Mouse (Mus musculus): ENCODE measurements around the gene Clcn1. TPM values are rescaled to one million over a fixed set of nuclear protein-coding genes. Genes with fewer than 3 reads are reported as not detected.

Clcn1 gene
- polyA plus RNA-seq, 1 experiment from 2014 or later = 1.5 TPM

- H3K9me3 ChIP-seq = no peaks in the 10 kb centered on the region
- no peaks in the 10 kb centered on the region for H3K27me3 ChIP-seq (replicated peaks)
- no peak overlapping the region for H3K9ac ChIP-seq
- WGBS = 93% methylated on average over 4 of the region's 4 CpGs
- H3K27ac ChIP-seq = no peak overlapping the region
- H3K4me3 ChIP-seq = no peak overlapping the region
- ATAC-seq (ENCODE audit: low FRiP score, low read depth) = no peak
- no peak overlapping the region for H3K4me2 ChIP-seq (replicated peaks)
- H3K4me1 ChIP-seq = peaks cover 2% of the 10 kb centered on the region; the same call in 1 of the 2 replicates
- peaks cover 44% of the 10 kb centered on the region for H3K36me3 ChIP-seq
Observed at GRCm38 (mm10) chr6:42318293-42318692, 31.8 kb downstream of the Clcn1 start.

DNA sequence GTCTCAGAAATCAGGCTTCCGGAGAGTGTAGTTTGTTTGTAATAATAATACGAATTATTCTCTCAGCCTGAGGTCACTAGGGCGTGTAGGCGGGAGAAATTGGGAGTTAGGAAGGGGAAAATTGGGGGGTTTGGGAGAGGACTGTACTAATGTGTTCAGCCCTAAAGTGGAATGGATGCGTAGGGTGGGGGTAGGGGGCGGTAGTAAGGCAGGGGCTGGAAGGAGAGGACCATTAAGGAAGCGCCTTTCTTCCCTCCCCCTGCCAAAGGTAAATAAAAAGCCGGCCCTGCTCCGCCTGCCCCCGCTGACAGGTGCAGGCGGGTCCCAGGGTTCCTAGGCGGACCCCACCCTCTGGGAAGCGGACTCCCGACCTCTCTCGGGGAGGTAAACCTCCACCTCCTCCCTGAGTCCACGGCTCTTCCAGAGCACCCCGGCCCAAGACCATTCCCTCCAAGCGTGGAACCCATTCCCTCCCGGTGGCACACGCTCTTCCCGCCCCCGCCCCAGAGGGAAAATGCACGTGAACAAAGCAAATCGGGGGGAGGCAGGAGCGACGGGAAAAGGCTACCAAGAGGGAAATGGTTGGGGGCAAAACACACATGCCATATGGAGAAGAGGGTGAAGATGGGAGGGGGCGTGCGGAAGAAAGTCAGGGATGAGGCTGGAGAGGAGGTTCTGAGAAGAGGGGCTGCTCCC, 37.0 kb downstream of the Clcn1 start:
- Histone ChIP-seq H3K4me1 (peaks cover 6% of the 10 kb centered on the region; the same call in 1 of the 2 replicates), H3K9me3 (no peaks in the 10 kb centered on the region), H3K9ac (peak overlapping the region; percentile 85), H3K27ac (peak overlapping the region; percentile 87; the same call in 1 of the 2 replicates), H3K4me3 (peak overlapping the region; percentile 76), H3K4me2 (replicated peaks) (peak overlapping the region; percentile 87), H3K27me3 (replicated peaks) (no peaks in the 10 kb centered on the region), H3K36me3 (peaks cover 15% of the 10 kb centered on the region; the same call in 1 of the 2 replicates)
- WGBS = under 1% methylated on average over 28 of the region's 28 CpGs
- peak; percentile 51 for ATAC-seq (ENCODE audit: low FRiP score, low read depth)

DNA sequence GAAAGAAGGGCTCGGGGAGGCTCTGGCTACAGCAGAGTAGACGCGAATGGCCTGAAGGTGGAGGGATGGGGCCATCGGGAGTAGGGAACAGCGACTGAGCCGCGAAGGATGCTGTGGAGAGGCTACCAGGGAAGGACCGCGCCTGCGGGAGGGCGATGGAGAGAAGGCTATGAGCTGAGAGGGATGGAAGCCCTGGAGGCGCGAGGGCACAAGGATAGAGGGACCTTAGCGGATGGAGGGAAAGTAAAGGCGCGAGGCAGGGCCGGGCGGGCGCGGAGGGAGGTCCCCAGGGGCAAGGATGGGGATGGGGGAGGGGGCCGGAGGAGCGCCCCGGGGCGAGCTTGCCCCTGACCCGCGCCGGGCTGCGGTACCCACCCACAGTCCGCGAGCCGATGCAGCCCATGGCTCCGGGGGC, 37.6 kb downstream of the Clcn1 start:
- peak overlapping the region; percentile 85 for H3K9ac ChIP-seq
- H3K4me2 ChIP-seq (replicated peaks) = peak overlapping the region; percentile 87
- peak overlapping the region; percentile 87 for H3K27ac ChIP-seq
- peaks cover 11% of the 10 kb centered on the region; the same call in 1 of the 2 replicates for H3K36me3 ChIP-seq
- 0% methylated on average over 23 of the region's 32 CpGs for WGBS
- H3K4me1 ChIP-seq = peaks cover 6% of the 10 kb centered on the region; the same call in 1 of the 2 replicates
- H3K4me3 ChIP-seq = peak overlapping the region; percentile 76
- H3K27me3 ChIP-seq (replicated peaks) = no peaks in the 10 kb centered on the region
- ATAC-seq (ENCODE audit: low FRiP score, low read depth) = peak; percentile 76
- no peaks in the 10 kb centered on the region for H3K9me3 ChIP-seq

- peak; percentile 93 for ATAC-seq (ENCODE audit: low FRiP score, low read depth)
- under 1% methylated on average over 44 of the region's 68 CpGs for WGBS
- H3K36me3 ChIP-seq = peaks cover 11% of the 10 kb centered on the region; the same call in 1 of the 2 replicates
Observed at GRCm38 (mm10) chr6:42324482-42325267, 38.2 kb downstream of the Clcn1 start, which contains the start of gene Fam131b. Fam131b (minus strand) TSS chr6:42324643.

DNA sequence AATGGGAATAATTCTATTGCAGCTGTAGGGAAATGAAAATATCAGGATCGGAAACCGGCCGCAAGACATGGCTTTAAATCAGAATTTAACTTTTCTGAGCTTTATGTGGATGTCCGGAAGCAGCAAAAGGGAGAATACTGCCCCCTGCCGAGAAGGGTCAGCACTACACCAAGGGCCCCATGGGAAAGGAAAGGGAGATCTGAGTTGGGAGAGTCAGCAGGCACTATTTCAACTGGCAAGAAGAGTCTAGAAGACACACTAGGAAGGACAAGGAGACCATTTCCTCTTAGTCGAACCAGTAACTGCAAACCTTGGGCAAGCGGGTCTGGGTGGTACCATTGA, 38.8 kb downstream of the Clcn1 start:
- Histone ChIP-seq H3K36me3 (peaks cover 11% of the 10 kb centered on the region; the same call in 1 of the 2 replicates), H3K4me3 (peak overlapping the region; percentile 76), H3K4me1 (peaks cover 6% of the 10 kb centered on the region; the same call in 1 of the 2 replicates), H3K27ac (no peak overlapping the region), H3K4me2 (replicated peaks) (peak overlapping the region; percentile 87), H3K27me3 (replicated peaks) (no peaks in the 10 kb centered on the region), H3K9me3 (no peaks in the 10 kb centered on the region), H3K9ac (peak overlapping the region; percentile 85; the same call in 1 of the 2 replicates)
- peak; percentile 11; the same call in 1 of the 2 replicates for ATAC-seq (ENCODE audit: low FRiP score, low read depth)
- WGBS = 3% methylated on average over 7 of the region's 7 CpGs

More at GRCm38 (mm10) chr6:42324482-42325267, 38.2 kb downstream of the Clcn1 start, which contains the start of gene Fam131b:
- Histone ChIP-seq H3K27me3 (replicated peaks) (no peaks in the 10 kb centered on the region), H3K4me1 (peaks cover 6% of the 10 kb centered on the region; the same call in 1 of the 2 replicates), H3K27ac (peak within 1 kb of the TSS; percentile 87), H3K4me2 (replicated peaks) (peak within 1 kb of the TSS; percentile 87), H3K9me3 (no peaks in the 10 kb centered on the region), H3K4me3 (peak within 1 kb of the TSS; percentile 76), H3K9ac (peak within 1 kb of the TSS; percentile 85)

DNA sequence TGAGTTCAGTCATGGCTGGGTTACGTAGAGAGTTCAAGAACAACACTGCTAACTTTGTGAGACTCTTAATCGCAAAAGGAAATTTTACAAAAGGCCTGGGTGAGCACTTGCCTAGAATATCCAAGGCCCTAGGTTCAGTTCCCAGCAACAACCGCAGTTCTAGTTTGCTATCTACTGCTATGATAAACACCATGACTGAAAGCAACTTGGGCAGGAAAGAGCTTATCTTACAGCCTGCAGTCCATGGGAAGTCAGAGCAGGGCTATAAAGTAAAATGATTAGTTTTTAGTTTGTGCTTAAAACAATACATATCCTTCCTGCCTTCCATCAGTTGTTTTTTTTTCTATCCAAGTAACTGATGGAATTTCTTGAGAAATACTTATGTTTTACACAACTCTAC, 40.0 kb downstream of the Clcn1 start:
- H3K4me2 ChIP-seq (replicated peaks) = no peak overlapping the region
- no peak overlapping the region for H3K27ac ChIP-seq
- H3K4me1 ChIP-seq = peaks cover 6% of the 10 kb centered on the region; the same call in 1 of the 2 replicates
- H3K9me3 ChIP-seq = no peaks in the 10 kb centered on the region
- 97% methylated on average over 3 of the region's 3 CpGs for WGBS
- H3K9ac ChIP-seq = no peak overlapping the region
- no peak for ATAC-seq (ENCODE audit: low FRiP score, low read depth)
- H3K4me3 ChIP-seq = no peak overlapping the region
- no peaks in the 10 kb centered on the region for H3K27me3 ChIP-seq (replicated peaks)
- H3K36me3 ChIP-seq = peaks cover 2% of the 10 kb centered on the region; the same call in 1 of the 2 replicates

DNA sequence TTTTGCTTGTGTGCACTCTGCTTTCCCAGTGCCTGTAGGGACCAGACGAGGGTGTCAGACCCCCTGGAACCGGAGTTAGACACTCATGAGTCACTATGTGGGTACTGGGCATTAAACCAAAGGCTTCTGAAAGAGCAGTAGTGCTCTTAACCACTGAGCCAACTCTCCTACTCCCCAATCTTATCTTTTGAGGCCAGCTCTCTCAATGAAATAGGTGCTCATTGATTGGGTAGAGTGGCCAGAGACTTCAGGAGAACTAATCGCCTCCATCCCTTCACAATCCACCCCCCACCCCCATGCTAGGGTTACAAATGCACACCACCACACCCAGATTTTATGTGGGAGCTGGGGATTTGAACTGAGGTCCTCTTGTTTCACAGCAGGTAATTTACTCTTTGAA, 42.3 kb downstream of the Clcn1 start:
- Histone ChIP-seq H3K4me1 (no peaks in the 10 kb centered on the region), H3K4me3 (no peak overlapping the region), H3K27me3 (replicated peaks) (no peaks in the 10 kb centered on the region), H3K36me3 (no peaks in the 10 kb centered on the region), H3K27ac (no peak overlapping the region), H3K9ac (no peak overlapping the region), H3K4me2 (replicated peaks) (no peak overlapping the region), H3K9me3 (no peaks in the 10 kb centered on the region)
- WGBS = 84% methylated on average over 3 of the region's 3 CpGs
- ATAC-seq (ENCODE audit: low FRiP score, low read depth) = no peak

GRCm38 (mm10) chr6:42330216-42330615, 43.7 kb downstream of the Clcn1 start:
- no peaks in the 10 kb centered on the region for H3K27me3 ChIP-seq (replicated peaks)
- H3K4me1 ChIP-seq = no peaks in the 10 kb centered on the region
- H3K9ac ChIP-seq = no peak overlapping the region
- WGBS = 80% methylated on average over 3 of the region's 3 CpGs
- no peak overlapping the region for H3K4me3 ChIP-seq
- H3K27ac ChIP-seq = no peak overlapping the region
- H3K36me3 ChIP-seq = no peaks in the 10 kb centered on the region
- H3K4me2 ChIP-seq (replicated peaks) = no peak overlapping the region
- no peaks in the 10 kb centered on the region for H3K9me3 ChIP-seq
- no peak for ATAC-seq (ENCODE audit: low FRiP score, low read depth)

GRCm38 (mm10) chr6:42330946-42331345, 44.5 kb downstream of the Clcn1 start:
- no peak for ATAC-seq (ENCODE audit: low FRiP score, low read depth)
- no peaks in the 10 kb centered on the region for H3K36me3 ChIP-seq
- H3K27ac ChIP-seq = no peak overlapping the region
- H3K4me3 ChIP-seq = no peak overlapping the region
- 89% methylated on average over 3 of the region's 3 CpGs for WGBS
- H3K9me3 ChIP-seq = no peaks in the 10 kb centered on the region
- H3K9ac ChIP-seq = no peak overlapping the region
- no peaks in the 10 kb centered on the region for H3K4me1 ChIP-seq
- no peaks in the 10 kb centered on the region for H3K27me3 ChIP-seq (replicated peaks)
- H3K4me2 ChIP-seq (replicated peaks) = no peak overlapping the region

GRCm38 (mm10) chr6:42339189-42339588, 52.7 kb downstream of the Clcn1 start:
- no peaks in the 10 kb centered on the region for H3K9me3 ChIP-seq
- H3K27me3 ChIP-seq (replicated peaks) = no peaks in the 10 kb centered on the region
- H3K27ac ChIP-seq = no peak overlapping the region
- H3K9ac ChIP-seq = no peak overlapping the region
- ATAC-seq (ENCODE audit: low FRiP score, low read depth) = no peak
- H3K4me1 ChIP-seq = no peaks in the 10 kb centered on the region
- H3K4me2 ChIP-seq (replicated peaks) = no peak overlapping the region
- WGBS = 87% methylated on average over 2 of the region's 2 CpGs
- H3K4me3 ChIP-seq = no peak overlapping the region
- no peaks in the 10 kb centered on the region for H3K36me3 ChIP-seq

GRCm38 (mm10) chr6:42339981-42340380, 53.5 kb downstream of the Clcn1 start:
- 88% methylated on average over 5 of the region's 5 CpGs for WGBS
- H3K27me3 ChIP-seq (replicated peaks) = no peaks in the 10 kb centered on the region
- H3K36me3 ChIP-seq = no peaks in the 10 kb centered on the region
- ATAC-seq (ENCODE audit: low FRiP score, low read depth) = no peak
- H3K4me2 ChIP-seq (replicated peaks) = no peak overlapping the region
- H3K27ac ChIP-seq = no peak overlapping the region
- no peak overlapping the region for H3K4me3 ChIP-seq
- H3K9me3 ChIP-seq = no peaks in the 10 kb centered on the region
- no peak overlapping the region for H3K9ac ChIP-seq
- no peaks in the 10 kb centered on the region for H3K4me1 ChIP-seq

DNA sequence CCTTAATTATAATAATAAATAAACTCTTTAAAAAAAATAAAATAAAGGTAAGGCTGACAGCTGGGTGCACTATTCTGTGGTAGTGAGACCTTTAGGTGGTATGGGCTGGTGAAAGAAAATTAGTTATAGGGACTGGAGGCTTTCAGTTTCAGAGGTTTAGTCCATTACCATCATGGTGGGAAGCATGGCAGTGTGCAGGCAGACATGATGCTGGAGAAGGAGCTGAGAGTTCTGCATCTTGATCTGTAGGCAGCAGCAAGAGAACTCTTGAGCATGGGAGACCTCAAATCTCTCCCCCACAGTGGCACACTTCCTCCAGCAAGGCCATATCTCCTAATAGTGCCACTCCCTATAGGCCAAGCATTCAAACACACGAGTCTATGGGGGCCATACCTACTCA, 55.7 kb downstream of the Clcn1 start:
- Histone ChIP-seq H3K4me3 (no peak overlapping the region), H3K9ac (no peak overlapping the region), H3K27ac (no peak overlapping the region), H3K4me1 (no peaks in the 10 kb centered on the region), H3K36me3 (no peaks in the 10 kb centered on the region), H3K4me2 (replicated peaks) (no peak overlapping the region), H3K9me3 (no peaks in the 10 kb centered on the region), H3K27me3 (replicated peaks) (no peaks in the 10 kb centered on the region)
- WGBS = 78% methylated on average over 1 of the region's 1 CpGs
- ATAC-seq (ENCODE audit: low FRiP score, low read depth) = no peak

Measured in neural tube, embryonic 12.5 days (tissue).